Mouse (Mus musculus): ENCODE measurements at regions not wholly inside any gene's neighbourhood (a gene's known extent, or its start where the extent isn't known, plus 50 kb on each side); places are given as distances from the start of the nearest gene placed in this dataset.

- TF ChIP-seq POLR2A (IDR thresholded peaks at IDR 0.05; ENCODE audit: low read depth, low read length) (no peak), CTCF (IDR thresholded peaks at IDR 0.05; ENCODE audit: extremely low read depth, insufficient read length, insufficient replicate concordance, low read depth, low read length) (no peak)
Observed at GRCm38 (mm10) chr3:38243209-38243608, 241.4 kb downstream of the Ankrd50 start.
